Mouse (Mus musculus) liver, embryonic 14.5 days (tissue): ENCODE results near the gene Zfp808. TPM values are rescaled to one million over a fixed set of nuclear protein-coding genes. Genes with fewer than 3 reads are reported as not detected.
"Not testable (repeated sequence)": the region's sequence is repeated elsewhere in the genome, so short reads cannot be mapped to it uniquely, and the experiment has no call there.

ENCODE experiments used
- ATAC-seq: fragments of 200-750 bp; cut with Nextera tagmentation; 2 replicates; pipeline ENCODE4 v1.8.0; 2017; ENCODE audit warnings: moderate number of reproducible peaks, mild to moderate bottlenecking, moderate library complexity; ENCODE audit not compliant: insufficient read depth
- DNase-seq, 3 experiments: peaks; one replicate each; pipeline ENCODE4 v3.0.0-alpha.2; 2012 to 2013; ENCODE audit warnings: low read depth in 3 of 3, low spot score in 3 of 3
- H3K27ac ChIP-seq: fragments of 300-500 bp; sonication (generic); 2 replicates; pipeline ENCODE4 v1.5.1; 2014; ENCODE audit warnings: moderate library complexity, mild to moderate bottlenecking, control low read depth, inconsistent platforms
- H3K27me3 ChIP-seq: fragments of 300-500 bp; sonication (generic); 2 replicates; pipeline ENCODE4 v1.6.1; 2014; ENCODE audit warnings: mild to moderate bottlenecking, low read length, moderate library complexity; ENCODE audit not compliant: control insufficient read depth, insufficient read depth
- H3K36me3 ChIP-seq: fragments of 300-500 bp; sonication (generic); replicated peaks from 2 replicates; pipeline ENCODE4 v1.6.1; 2014; ENCODE audit warnings: low read depth; ENCODE audit not compliant: control insufficient read depth, insufficient read depth
- H3K4me1 ChIP-seq, 2 experiments: fragments of 200-500 bp in 1 of 2; fragments of 300-500 bp in 1 of 2; sonication (generic) in 1 of 2; replicated peaks; 2 replicates each; pipeline ENCODE4 v1.6.1; 2012 to 2014; ENCODE audit warnings: antibody characterized with exemption in 1 of 2, inconsistent platforms in 1 of 2, low read length in 1 of 2; ENCODE audit not compliant: control insufficient read depth in 2 of 2, insufficient read depth in 2 of 2
- H3K4me2 ChIP-seq: fragments of 300-500 bp; sonication (generic); 2 replicates; pipeline ENCODE4 v1.6.1; 2014; ENCODE audit warnings: low read depth, mild to moderate bottlenecking, control low read depth, moderate library complexity
- H3K4me3 ChIP-seq, 2 experiments: fragments of 200-500 bp in 1 of 2; fragments of 300-500 bp in 1 of 2; sonication (generic) in 1 of 2; 2 replicates each; pipeline ENCODE4 v1.5.1; 2012 to 2014; ENCODE audit warnings: low read depth in 2 of 2, low read length in 2 of 2, mild to moderate bottlenecking in 2 of 2, control low read depth in 1 of 2, inconsistent platforms in 1 of 2, moderate library complexity in 1 of 2; ENCODE audit not compliant: insufficient read depth in 1 of 2
- H3K9ac ChIP-seq: fragments of 300-500 bp; sonication (generic); replicated peaks from 2 replicates; pipeline ENCODE4 v1.6.1; 2014; ENCODE audit warnings: mild to moderate bottlenecking, control low read depth, moderate library complexity
- H3K9me3 ChIP-seq: fragments of 300-500 bp; sonication (generic); 2 replicates; pipeline ENCODE4 v1.6.1; 2016; ENCODE audit warnings: low read length, mixed read lengths; ENCODE audit not compliant: control insufficient read depth
- CTCF ChIP-seq: IDR thresholded peaks from 2 replicates; pipeline ENCODE4 v1.5.1; 2016; ENCODE audit warnings: antibody characterized with exemption, low read depth, control low read depth
- EP300 ChIP-seq: IDR thresholded peaks from 2 replicates; pipeline ENCODE4 v1.6.1; 2016; ENCODE audit warnings: antibody characterized with exemption, low read depth
- WGBS: fragments of 180-500 bp; shearing (Covaris S2); extraction: QIAGEN DNeasy Blood & Tissue Kit; methylation state at CpG from one replicate; pipeline ENCODE4 v1.1.7; 2014; ENCODE audit not compliant: insufficient replicate concordance; 5-methylcytosine and 5-hydroxymethylcytosine counted together
- polyA plus RNA-seq, 2 experiments: library from polyadenylated mRNA; depleted of rRNA in 1 of 2; stranded (reverse) in 1 of 2; unstranded in 1 of 2; fragments of >200 nt; fragmentation: Nextera tagmentation in 1 of 2; extraction: Ambion mirVana in 1 of 2; gene quantifications; 2 replicates each; pipeline versions ENCODE4 v1.2.1 to v1.2.3; 2012 to 2014

The Zfp808 gene
- polyA plus RNA-seq, 2 experiments, result 3.9 to 6.6 TPM

- WGBS, result 24% methylated on average over 3 of the region's 3 CpGs
- ATAC-seq (no peak), DNase-seq (no peak)
- no peak overlapping the region for H3K4me2 ChIP-seq
- no peaks in the 10 kb centered on the region for H3K4me1 ChIP-seq
- no peak overlapping the region for H3K4me3 ChIP-seq
- no peak overlapping the region for H3K9ac ChIP-seq
- H3K27ac ChIP-seq, result no peak overlapping the region
- no peaks in the 10 kb centered on the region for H3K9me3 ChIP-seq
- no peaks in the 10 kb centered on the region for H3K36me3 ChIP-seq
- H3K27me3 ChIP-seq, result no peaks in the 10 kb centered on the region
- TF ChIP-seq EP300 (no peak), CTCF (no peak)
Measured at GRCm38 (mm10) chr13:62245264-62245663, 115.6 kb downstream of the Zfp808 start.

- ATAC-seq, DNase-seq, H3K9ac ChIP-seq, H3K27me3 ChIP-seq, H3K4me1 ChIP-seq, H3K9me3 ChIP-seq, H3K4me3 ChIP-seq, H3K27ac ChIP-seq, H3K4me2 ChIP-seq, H3K36me3 ChIP-seq: not testable (repeated sequence)
- WGBS, result 61% methylated on average over 9 of the region's 9 CpGs
Measured at GRCm38 (mm10) chr13:62255226-62255625, 125.5 kb downstream of the Zfp808 start.

GRCm38 (mm10) chr13:62263392-62263791 is 133.7 kb downstream of the Zfp808 start:
- Histone ChIP-seq H3K4me2 (no peak overlapping the region), H3K4me1 (no peaks in the 10 kb centered on the region), H3K4me3 (no peak overlapping the region), H3K27me3 (no peaks in the 10 kb centered on the region), H3K27ac (no peak overlapping the region), H3K9me3 (no peaks in the 10 kb centered on the region; the same call in 1 of the 2 replicates), H3K36me3 (no peaks in the 10 kb centered on the region), H3K9ac (no peak overlapping the region)
- ATAC-seq (no peak), DNase-seq (no peak)
- TF ChIP-seq EP300 (no peak), CTCF (no peak)
- WGBS, result 57% methylated on average over 4 of the region's 4 CpGs
